Mouse (Mus musculus) E14TG2a.4 (cell line): ENCODE measurements at regions not wholly inside any gene's neighbourhood (a gene's known extent, or its start where the extent isn't known, plus 50 kb on each side); places are given as distances from the start of the nearest gene placed in this dataset.

Experiments used
- CTCF ChIP-seq: conservative IDR thresholded peaks from 2 replicates; pipeline ENCODE4 v1.5.1; 2014; ENCODE audit warnings: low read length
- NANOG ChIP-seq: IDR thresholded peaks from 2 replicates; pipeline ENCODE4 v1.6.1; 2014; ENCODE audit warnings: borderline replicate concordance, low read length, mixed read lengths

GRCm38 (mm10) chr1:89323091-89323490 is 131.5 kb upstream of the Agap1 start:
- peak; percentile 50 for TF ChIP-seq CTCF
- TF ChIP-seq NANOG, result no peak
